Mouse (Mus musculus) testis, adult 2 months (tissue): Measurements from ENCODE around the gene Vwa7. TPM values are rescaled to one million over a fixed set of nuclear protein-coding genes. Genes with fewer than 3 reads are reported as not detected.
"Not testable (repeated sequence)": the region's sequence is repeated elsewhere in the genome, so short reads cannot be mapped to it uniquely, and the experiment has no call there.

Experiments
- H3K27ac ChIP-seq: fragments of 200-500 bp; 2 replicates; pipeline ENCODE4 v1.5.1; 2012; ENCODE audit warnings: low read depth, low read length; ENCODE audit not compliant: control insufficient read depth, insufficient read depth
- H3K27me3 ChIP-seq: fragments of 200-500 bp; 2 replicates; pipeline ENCODE4 v1.6.1; 2012; ENCODE audit warnings: mild to moderate bottlenecking, low read length, moderate library complexity; ENCODE audit not compliant: control insufficient read depth, insufficient read depth
- H3K36me3 ChIP-seq: fragments of 200-500 bp; 2 replicates; pipeline ENCODE4 v1.6.1; 2012; ENCODE audit warnings: mild to moderate bottlenecking, low read length; ENCODE audit not compliant: control insufficient read depth, insufficient read depth
- H3K4me1 ChIP-seq: fragments of 200-500 bp; 2 replicates; pipeline ENCODE4 v1.6.1; 2012; ENCODE audit warnings: low read length; ENCODE audit not compliant: control insufficient read depth, insufficient read depth
- H3K4me3 ChIP-seq: fragments of 200-500 bp; 2 replicates; pipeline ENCODE4 v1.5.1; 2012; ENCODE audit warnings: low read depth, mild to moderate bottlenecking, low read length, moderate library complexity, mixed read lengths; ENCODE audit not compliant: control insufficient read depth
- CTCF ChIP-seq: fragments of 200-500 bp; IDR thresholded peaks from 2 replicates; pipeline ENCODE4 v1.5.1; 2012; ENCODE audit warnings: low read depth, mild to moderate bottlenecking, inconsistent platforms, low read length, moderate library complexity; ENCODE audit not compliant: control insufficient read depth, insufficient read depth, insufficient replicate concordance
- POLR2A ChIP-seq: fragments of 200-500 bp; IDR thresholded peaks from 2 replicates; pipeline ENCODE4 v1.6.1; 2012; ENCODE audit warnings: low read depth, mild to moderate bottlenecking, inconsistent platforms, low read length, moderate library complexity; ENCODE audit not compliant: control insufficient read depth
- polyA plus RNA-seq: library from polyadenylated mRNA; depleted of rRNA; stranded (reverse); fragments of >200 nt; gene quantifications from 2 replicates; pipeline ENCODE4 v1.2.3, GENCODE M21; 2012

The Vwa7 gene
- polyA plus RNA-seq, 1 experiment: 0.65 TPM

GRCm38 (mm10) chr17:35002153-35002865 is 14.1 kb upstream of the Vwa7 start:
- peaks cover 3% of the 10 kb centered on the region for H3K36me3 ChIP-seq
- peak overlapping the region; percentile 94 for H3K4me3 ChIP-seq
- peak overlapping the region; percentile 94 for H3K27ac ChIP-seq
- peaks cover 13% of the 10 kb centered on the region for H3K4me1 ChIP-seq
- no peaks in the 10 kb centered on the region for H3K27me3 ChIP-seq
- TF ChIP-seq CTCF (no peak), POLR2A (no peak)

GRCm38 (mm10) chr17:35003022-35003838 is 13.1 kb upstream of the Vwa7 start:
- Histone ChIP-seq H3K27ac (no peak overlapping the region), H3K27me3 (no peaks in the 10 kb centered on the region), H3K36me3 (peaks cover 3% of the 10 kb centered on the region), H3K4me3 (0 out of 2 replicates have a peak overlapping the region, but pooled peaks have one; percentile 12), H3K4me1 (peaks cover 13% of the 10 kb centered on the region)
- no peak for TF ChIP-seq POLR2A

GRCm38 (mm10) chr17:35004075-35004717 is 12.2 kb upstream of the Vwa7 start:
- H3K27me3 ChIP-seq: no peaks in the 10 kb centered on the region
- H3K4me3 ChIP-seq: no peak overlapping the region
- TF ChIP-seq POLR2A: no peak
- no peak for TF ChIP-seq CTCF
- H3K4me1 ChIP-seq: peaks cover 13% of the 10 kb centered on the region
- H3K36me3 ChIP-seq: peaks cover 3% of the 10 kb centered on the region
- no peak overlapping the region for H3K27ac ChIP-seq

- peaks cover 3% of the 10 kb centered on the region for H3K36me3 ChIP-seq
- H3K27ac ChIP-seq: no peak overlapping the region
- no peak overlapping the region for H3K4me3 ChIP-seq
- no peaks in the 10 kb centered on the region for H3K27me3 ChIP-seq
- peaks cover 11% of the 10 kb centered on the region for H3K4me1 ChIP-seq
- TF ChIP-seq CTCF (no peak), POLR2A (no peak)
Observed at GRCm38 (mm10) chr17:35005158-35005557, 11.2 kb upstream of the Vwa7 start.

- peaks cover 11% of the 10 kb centered on the region for H3K4me1 ChIP-seq
- H3K27me3 ChIP-seq, H3K4me3 ChIP-seq, H3K36me3 ChIP-seq, H3K27ac ChIP-seq: not testable (repeated sequence)
Observed at GRCm38 (mm10) chr17:35005902-35006301, 10.5 kb upstream of the Vwa7 start.

- H3K36me3 ChIP-seq: peaks cover 3% of the 10 kb centered on the region
- no peak overlapping the region for H3K4me3 ChIP-seq
- TF ChIP-seq CTCF (no peak), POLR2A (no peak)
- no peak overlapping the region for H3K27ac ChIP-seq
- H3K4me1 ChIP-seq: peaks cover 1% of the 10 kb centered on the region
- no peaks in the 10 kb centered on the region for H3K27me3 ChIP-seq
Observed at GRCm38 (mm10) chr17:35007387-35007991, 8.9 kb upstream of the Vwa7 start.

GRCm38 (mm10) chr17:35009586-35009985 is 6.8 kb upstream of the Vwa7 start:
- Histone ChIP-seq H3K4me3 (no peak overlapping the region), H3K27me3 (no peaks in the 10 kb centered on the region), H3K27ac (no peak overlapping the region), H3K36me3 (peaks cover 3% of the 10 kb centered on the region), H3K4me1 (no peaks in the 10 kb centered on the region)
- TF ChIP-seq CTCF (no peak), POLR2A (no peak)
